Mouse (Mus musculus) lung, embryonic 14.5 days (tissue): ENCODE results near the gene Secisbp2l. TPM values are rescaled to one million over a fixed set of nuclear protein-coding genes. Genes with fewer than 3 reads are reported as not detected.
A peak's percentile ranks its signal among the peaks of the same experiment; 100 is the strongest.

Experiments used
- ATAC-seq: fragments of 200-750 bp; cut with Nextera tagmentation; 2 replicates; pipeline ENCODE4 v1.8.0; 2017; ENCODE audit warnings: mild to moderate bottlenecking, moderate TSS enrichment, moderate library complexity; ENCODE audit not compliant: insufficient read depth
- DNase-seq: peaks from one replicate; pipeline ENCODE4 v3.0.0-alpha.2; 2015
- H3K27ac ChIP-seq: fragments of 300-500 bp; sonication (generic); 2 replicates; pipeline ENCODE4 v1.5.1; 2014; ENCODE audit warnings: low read depth, mild to moderate bottlenecking, moderate library complexity
- H3K27me3 ChIP-seq: fragments of 300-500 bp; sonication (generic); 2 replicates; pipeline ENCODE4 v1.6.1; 2014; ENCODE audit warnings: low read length, control low read depth; ENCODE audit not compliant: insufficient read depth
- H3K36me3 ChIP-seq: fragments of 300-500 bp; sonication (generic); 2 replicates; pipeline ENCODE4 v1.6.1; 2014; ENCODE audit warnings: control low read depth; ENCODE audit not compliant: insufficient read depth
- H3K4me1 ChIP-seq: fragments of 300-500 bp; sonication (generic); 2 replicates; pipeline ENCODE4 v1.6.1; 2014; ENCODE audit warnings: antibody characterized with exemption, control low read depth; ENCODE audit not compliant: insufficient read depth
- H3K4me2 ChIP-seq: fragments of 300-500 bp; sonication (generic); 2 replicates; pipeline ENCODE4 v1.6.1; 2014; ENCODE audit warnings: mild to moderate bottlenecking
- H3K4me3 ChIP-seq: fragments of 300-500 bp; sonication (generic); 2 replicates; pipeline ENCODE4 v1.5.1; 2014; ENCODE audit warnings: low read depth, low read length
- H3K9ac ChIP-seq: fragments of 300-500 bp; sonication (generic); 2 replicates; pipeline ENCODE4 v1.6.1; 2014
- H3K9me3 ChIP-seq: fragments of 300-500 bp; sonication (generic); 2 replicates; pipeline ENCODE4 v1.6.1; 2016; ENCODE audit warnings: low read depth, low read length, control low read depth
- CTCF ChIP-seq: IDR thresholded peaks from 2 replicates; pipeline ENCODE4 v1.5.1; 2016; ENCODE audit warnings: antibody characterized with exemption, low read depth
- WGBS: fragments of 180-500 bp; shearing (Covaris S2); extraction: QIAGEN DNeasy Blood & Tissue Kit; methylation state at CpG from one replicate; pipeline ENCODE4 v1.1.7; 2014; 5-methylcytosine and 5-hydroxymethylcytosine counted together
- polyA plus RNA-seq: library from polyadenylated mRNA; unstranded; fragments of >200 nt; fragmentation: Nextera tagmentation; extraction: Ambion mirVana; gene quantifications from 2 replicates; pipeline ENCODE4 v1.2.1, GENCODE M21; 2014

Secisbp2l gene
- polyA plus RNA-seq, 1 experiment from 2014 or later, result 22.6 TPM

- H3K9me3 ChIP-seq, result no peaks in the 10 kb centered on the region
- H3K36me3 ChIP-seq, result peaks cover 45% of the 10 kb centered on the region
- DNase-seq (no peak), ATAC-seq (no peak)
- 81% methylated on average over 4 of the region's 4 CpGs for WGBS
- no peaks in the 10 kb centered on the region for H3K4me1 ChIP-seq
- no peak for TF ChIP-seq CTCF
- H3K27me3 ChIP-seq, result no peaks in the 10 kb centered on the region
- no peak overlapping the region for H3K27ac ChIP-seq
- H3K4me2 ChIP-seq, result no peak overlapping the region
- H3K9ac ChIP-seq, result no peak overlapping the region
- no peak overlapping the region for H3K4me3 ChIP-seq
Measured at GRCm38 (mm10) chr2:125774846-125775245, 7.8 kb downstream of the Secisbp2l start.

DNA sequence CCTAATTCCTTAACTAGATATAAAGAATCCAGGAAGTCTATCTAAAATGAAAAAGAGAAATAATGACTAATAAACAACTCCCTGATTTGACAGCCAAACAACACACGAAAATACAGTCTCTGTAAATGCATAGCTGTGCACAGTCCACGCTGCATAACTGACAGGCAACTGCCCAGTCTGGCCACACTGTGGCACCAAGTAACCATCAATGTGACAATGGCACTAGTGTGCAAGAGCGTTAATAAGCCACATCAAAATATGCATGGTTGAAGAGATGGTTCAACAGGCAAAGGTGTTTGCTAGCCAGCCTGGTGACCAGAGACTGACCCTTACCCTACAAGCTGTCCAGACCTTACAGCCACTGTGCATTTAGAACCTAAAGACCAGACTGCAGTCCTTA, 17.6 kb downstream of the Secisbp2l start:
- H3K27ac ChIP-seq, result no peak overlapping the region
- no peaks in the 10 kb centered on the region for H3K9me3 ChIP-seq
- ATAC-seq, result no peak
- no peak overlapping the region for H3K9ac ChIP-seq
- H3K4me2 ChIP-seq, result no peak overlapping the region
- TF ChIP-seq CTCF, result peak; percentile 60
- H3K4me1 ChIP-seq, result no peaks in the 10 kb centered on the region
- H3K27me3 ChIP-seq, result no peaks in the 10 kb centered on the region
- 90% methylated on average over 3 of the region's 3 CpGs for WGBS
- DNase-seq, result peak; percentile 28
- H3K4me3 ChIP-seq, result no peak overlapping the region
- peaks cover 77% of the 10 kb centered on the region for H3K36me3 ChIP-seq

DNA sequence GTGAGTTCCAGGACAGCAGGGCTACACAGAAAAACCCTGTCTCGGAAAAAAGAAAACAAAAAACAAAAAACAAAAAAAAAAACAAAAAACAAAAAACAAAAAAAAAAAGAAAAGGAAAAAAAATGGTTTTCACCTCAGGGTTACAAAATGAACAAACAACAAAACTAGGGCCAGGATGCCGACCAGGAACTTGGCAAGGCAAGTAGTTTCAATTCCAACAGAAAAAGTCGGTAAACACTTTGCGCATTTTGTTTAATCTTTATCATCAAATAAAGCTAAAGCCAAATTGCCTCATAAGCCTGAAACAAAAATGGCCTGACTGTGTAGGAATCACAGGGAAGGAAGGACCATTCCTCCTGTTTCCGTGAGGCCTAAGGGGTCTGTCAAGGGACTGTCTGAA, 18.1 kb downstream of the Secisbp2l start:
- 85% methylated on average over 5 of the region's 5 CpGs for WGBS
- Histone ChIP-seq H3K9me3 (no peaks in the 10 kb centered on the region), H3K27me3 (no peaks in the 10 kb centered on the region), H3K9ac (no peak overlapping the region), H3K36me3 (peaks cover 75% of the 10 kb centered on the region), H3K4me1 (no peaks in the 10 kb centered on the region), H3K27ac (no peak overlapping the region), H3K4me2 (no peak overlapping the region), H3K4me3 (no peak overlapping the region)
- no peak for DNase-seq
- no peak for ATAC-seq
- TF ChIP-seq CTCF, result no peak

GRCm38 (mm10) chr2:125749330-125749729, 33.3 kb downstream of the Secisbp2l start:
- no peaks in the 10 kb centered on the region for H3K9me3 ChIP-seq
- H3K9ac ChIP-seq, result no peak overlapping the region
- no peak overlapping the region for H3K4me2 ChIP-seq
- peaks cover 78% of the 10 kb centered on the region for H3K36me3 ChIP-seq
- TF ChIP-seq CTCF, result no peak
- H3K4me1 ChIP-seq, result no peaks in the 10 kb centered on the region
- DNase-seq (no peak), ATAC-seq (no peak)
- H3K27me3 ChIP-seq, result no peaks in the 10 kb centered on the region
- no peak overlapping the region for H3K27ac ChIP-seq
- WGBS, result 98% methylated on average over 2 of the region's 2 CpGs
- H3K4me3 ChIP-seq, result no peak overlapping the region

DNA sequence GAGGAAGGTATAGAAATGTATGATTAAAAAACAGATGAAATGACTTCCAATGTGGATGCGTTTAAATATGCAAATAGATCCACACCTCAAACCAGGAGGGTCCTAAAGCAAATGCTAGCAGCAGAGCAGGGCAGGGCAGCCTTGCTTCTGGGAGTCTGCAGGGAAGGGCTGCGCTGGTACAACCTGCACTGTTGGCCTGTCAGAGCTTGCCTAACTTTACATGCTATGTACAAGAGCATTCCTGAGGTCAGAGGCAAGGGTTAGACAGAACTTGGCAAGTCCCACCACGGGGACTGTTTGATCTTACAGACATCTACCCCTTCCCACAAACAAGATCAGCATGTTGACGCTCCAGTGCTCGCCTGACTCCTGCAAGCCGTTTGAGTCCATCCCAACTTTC, 43.3 kb downstream of the Secisbp2l start:
- H3K9ac ChIP-seq, result no peak overlapping the region
- H3K27ac ChIP-seq, result no peak overlapping the region
- H3K27me3 ChIP-seq, result no peaks in the 10 kb centered on the region
- ATAC-seq, result no peak
- DNase-seq, result no peak
- H3K4me1 ChIP-seq, result no peaks in the 10 kb centered on the region
- no peak overlapping the region for H3K4me2 ChIP-seq
- no peak overlapping the region for H3K4me3 ChIP-seq
- TF ChIP-seq CTCF, result no peak
- no peaks in the 10 kb centered on the region for H3K9me3 ChIP-seq
- H3K36me3 ChIP-seq, result peaks cover 47% of the 10 kb centered on the region
- WGBS, result 69% methylated on average over 6 of the region's 6 CpGs

GRCm38 (mm10) chr2:125738718-125739117, 44.0 kb downstream of the Secisbp2l start:
- Histone ChIP-seq H3K4me3 (no peak overlapping the region), H3K4me2 (no peak overlapping the region), H3K27ac (no peak overlapping the region), H3K9ac (no peak overlapping the region), H3K36me3 (peaks cover 42% of the 10 kb centered on the region), H3K27me3 (no peaks in the 10 kb centered on the region), H3K9me3 (no peaks in the 10 kb centered on the region), H3K4me1 (no peaks in the 10 kb centered on the region)
- WGBS, result 76% methylated on average over 5 of the region's 5 CpGs
- no peak for ATAC-seq
- DNase-seq, result no peak
- no peak for TF ChIP-seq CTCF

GRCm38 (mm10) chr2:125736025-125736343, 46.7 kb downstream of the Secisbp2l start:
- Histone ChIP-seq H3K27ac (no peak overlapping the region), H3K9ac (no peak overlapping the region), H3K4me2 (no peak overlapping the region), H3K4me1 (peaks cover 6% of the 10 kb centered on the region; the same call in 1 of the 2 replicates), H3K9me3 (no peaks in the 10 kb centered on the region), H3K27me3 (no peaks in the 10 kb centered on the region), H3K36me3 (peaks cover 25% of the 10 kb centered on the region), H3K4me3 (no peak overlapping the region)
- no peak for DNase-seq
- no peak for TF ChIP-seq CTCF
- no peak for ATAC-seq
